Mouse (Mus musculus) CH12.LX (cell line): ENCODE measurements around the gene Faap24.

Experiments used
- CTCF ChIP-seq, 2 experiments: IDR thresholded peaks in 1 of 2; conservative IDR thresholded peaks in 1 of 2; 2 replicates each; pipeline ENCODE4 v1.5.1; 2011 to 2012; ENCODE audit warnings: low read depth in 2 of 2, low read length in 2 of 2, improper control_type of control experiment in 1 of 2, inconsistent platforms in 1 of 2, mild to moderate bottlenecking in 1 of 2, moderate library complexity in 1 of 2
- E2F4 ChIP-seq: IDR thresholded peaks from 2 replicates; pipeline ENCODE4 v1.6.1; 2011; ENCODE audit warnings: low read depth, low read length, improper control_type of control experiment; ENCODE audit not compliant: insufficient replicate concordance
- EP300 ChIP-seq: IDR thresholded peaks from 2 replicates; pipeline ENCODE4 v1.6.1; 2011; ENCODE audit warnings: low read length, improper control_type of control experiment
- MAX ChIP-seq: IDR thresholded peaks from 2 replicates; pipeline ENCODE4 v1.6.1; 2011; ENCODE audit warnings: low read length, improper control_type of control experiment
- MEF2A ChIP-seq: IDR thresholded peaks from 2 replicates; pipeline ENCODE4 v1.6.1; 2014; ENCODE audit warnings: low read depth, mild to moderate bottlenecking, inconsistent platforms, low read length, improper control_type of control experiment, borderline replicate concordance
- MYC ChIP-seq: IDR thresholded peaks from 2 replicates; pipeline ENCODE4 v1.6.1; 2011; ENCODE audit warnings: low read depth, mild to moderate bottlenecking, improper control_type of control experiment, low read length
- RCOR1 ChIP-seq: conservative IDR thresholded peaks from 2 replicates; pipeline ENCODE4 v1.6.1; 2012; ENCODE audit warnings: low read depth, mild to moderate bottlenecking, inconsistent platforms, low read length, improper control_type of control experiment

GRCm38 (mm10) chr7:35353306-35353705 is 43.3 kb downstream of the Faap24 start:
- TF ChIP-seq E2F4 (no peak), EP300 (no peak), CTCF (conservative IDR thresholded peaks at IDR 0.05 in 1 of 2, IDR thresholded peaks at IDR 0.05 in 1 of 2; ENCODE audit: low read depth in 2 of 2, low read length in 2 of 2) (no peak), MAX (no peak), RCOR1 (no peak), MYC (no peak), MEF2A (no peak)
